Mouse (Mus musculus): ENCODE data around the gene Smarcc2.

Gene Smarcc2

DNA sequence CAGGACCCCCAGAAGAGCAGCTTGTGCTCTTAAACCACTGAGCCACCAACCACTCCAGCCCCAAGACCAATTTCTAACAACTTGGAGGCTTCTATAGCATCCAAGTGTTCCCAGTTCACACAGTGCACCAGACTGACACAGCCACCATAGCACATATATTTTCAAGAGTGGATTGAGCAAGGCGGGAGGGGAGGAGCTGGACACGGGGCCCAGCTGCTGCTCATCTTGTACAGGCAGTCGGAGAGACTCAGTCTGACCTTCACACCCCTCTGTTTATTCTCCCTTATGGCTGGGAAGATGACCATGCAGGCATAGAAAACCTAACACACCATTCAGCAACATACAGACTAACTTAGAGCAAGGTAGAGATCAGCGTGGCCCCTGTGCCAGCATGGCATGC is 50.8 kb downstream of the Smarcc2 start:
- CTCF ChIA-PET: no interaction called here

DNA sequence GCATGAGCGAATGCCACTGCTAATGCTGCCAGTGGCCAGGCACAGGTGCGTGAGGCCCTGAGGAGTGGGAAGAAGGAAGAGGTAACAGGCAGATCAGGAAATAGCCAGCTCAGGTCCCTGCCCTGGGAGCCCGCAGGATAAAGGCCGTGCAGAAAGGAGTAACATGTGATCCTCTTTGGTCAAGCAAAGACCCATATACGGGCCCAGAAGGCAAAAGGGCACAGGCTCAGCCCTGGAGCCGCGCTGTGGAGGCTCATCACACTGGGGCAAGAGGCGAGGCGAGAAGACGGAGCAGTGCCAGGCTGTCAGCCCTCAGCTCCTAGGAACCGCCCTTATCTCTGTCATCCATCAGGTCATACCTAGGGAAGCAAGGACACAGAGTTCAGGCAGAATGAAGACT is 51.3 kb downstream of the Smarcc2 start:
- CTCF ChIA-PET: no interaction called here

DNA sequence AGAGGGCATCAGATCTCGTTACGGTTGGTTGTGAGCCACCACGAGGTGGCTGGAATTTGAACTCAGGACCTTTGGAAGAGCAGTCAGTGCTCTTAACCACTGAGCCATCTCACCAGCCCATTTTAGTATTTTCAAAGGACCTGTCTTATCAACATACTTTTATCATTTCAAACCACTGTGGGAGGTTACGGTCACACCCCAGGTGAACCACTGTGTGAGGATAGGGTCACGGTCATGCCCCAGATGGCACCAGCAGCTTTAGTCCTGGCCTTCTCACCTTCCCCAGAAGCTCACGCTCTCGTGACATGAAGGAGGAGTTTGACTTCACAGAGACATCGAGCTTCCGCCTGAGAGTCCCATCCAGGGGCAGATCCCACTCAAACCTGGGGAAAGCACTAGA is 52.1 kb downstream of the Smarcc2 start:
- CTCF ChIA-PET: no interaction called here

DNA sequence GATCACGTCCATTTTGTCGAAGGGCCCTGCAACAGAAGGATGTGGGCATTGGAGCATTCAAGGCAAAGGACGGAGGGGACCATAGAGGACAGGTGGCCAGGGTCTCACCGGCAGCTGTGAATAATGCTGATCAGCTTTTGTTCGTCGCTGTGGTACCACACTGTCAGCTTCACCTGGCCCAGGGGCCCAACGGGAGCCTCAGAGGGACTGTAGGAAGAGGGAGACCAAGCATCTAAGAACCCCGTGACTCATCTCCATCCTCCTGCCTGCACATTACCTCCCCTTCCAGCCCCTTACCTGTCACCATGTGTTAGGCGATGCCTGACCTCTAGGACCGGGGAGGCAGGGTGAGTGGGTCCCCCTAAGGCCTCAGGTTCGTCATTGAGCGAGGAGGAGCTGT is 52.7 kb downstream of the Smarcc2 start:
- CTCF ChIA-PET: interaction anchor here (0.5 kb wide), 1 partner anchor 157 kb away, joined by 5 read pairs; no protein-coding TSS in a partner anchor

DNA sequence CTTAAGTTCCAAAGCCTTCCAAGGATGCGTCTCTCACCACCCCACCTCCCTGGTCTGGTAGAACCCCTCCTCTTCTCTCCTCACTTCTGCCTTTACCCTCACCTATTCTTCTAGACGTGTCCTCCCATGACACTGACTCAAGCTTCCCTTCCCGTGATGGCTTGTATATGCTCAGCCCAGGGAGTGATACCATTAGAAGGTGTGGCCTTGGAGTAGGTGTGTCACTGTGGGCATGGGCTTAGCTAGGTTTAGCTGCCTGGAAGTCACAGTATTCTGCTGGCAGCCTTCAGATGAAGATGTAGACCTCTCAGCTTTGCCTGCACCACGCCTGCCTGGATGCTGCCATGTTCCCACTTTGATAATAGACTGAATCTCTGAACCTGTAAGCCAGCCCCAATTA is 56.0 kb downstream of the Smarcc2 start:
- CTCF ChIA-PET: interaction anchor here (0.6 kb wide), 1 partner anchor 47 kb away, joined by 3 read pairs; no protein-coding TSS in a partner anchor

DNA sequence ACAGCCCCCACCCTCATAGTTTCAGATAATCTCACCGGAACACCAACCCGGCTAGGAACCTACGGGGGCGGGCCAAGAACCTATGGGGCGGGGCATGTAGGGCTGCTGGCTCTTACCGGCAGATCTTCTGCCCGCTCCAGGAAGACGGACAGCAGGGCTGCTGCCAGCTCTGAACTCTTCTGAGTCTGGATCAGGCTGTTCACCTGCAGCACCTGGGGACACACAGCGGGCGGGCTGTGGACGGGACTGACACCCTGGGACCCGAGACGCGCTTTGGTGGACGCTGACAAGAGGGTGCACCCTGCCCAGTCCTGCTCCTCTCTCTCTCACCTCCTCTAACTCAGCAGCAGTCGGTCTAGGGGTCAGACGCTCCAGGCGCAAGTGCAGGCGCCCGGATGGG is 57.0 kb downstream of the Smarcc2 start:
- CTCF ChIA-PET: no interaction called here

DNA sequence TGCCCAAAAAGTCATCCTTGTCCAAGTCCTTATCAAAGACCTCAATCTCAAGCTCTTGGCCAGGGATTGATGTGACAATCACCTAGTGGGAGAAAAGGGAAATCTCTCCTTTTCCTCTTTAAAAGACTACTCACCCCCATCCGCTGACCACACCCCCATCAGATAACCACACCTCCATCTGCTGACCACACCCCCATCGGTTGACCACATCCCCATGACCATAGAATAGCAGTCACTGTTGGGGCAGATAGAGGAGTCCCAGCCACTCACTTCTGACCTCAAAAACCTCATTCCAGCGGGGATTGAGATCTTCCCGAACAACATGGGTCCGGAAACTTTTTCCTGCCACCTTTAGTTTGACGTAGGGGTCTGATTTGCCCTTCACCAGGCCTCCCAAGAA is 57.6 kb downstream of the Smarcc2 start:
- CTCF ChIA-PET: no interaction called here

DNA sequence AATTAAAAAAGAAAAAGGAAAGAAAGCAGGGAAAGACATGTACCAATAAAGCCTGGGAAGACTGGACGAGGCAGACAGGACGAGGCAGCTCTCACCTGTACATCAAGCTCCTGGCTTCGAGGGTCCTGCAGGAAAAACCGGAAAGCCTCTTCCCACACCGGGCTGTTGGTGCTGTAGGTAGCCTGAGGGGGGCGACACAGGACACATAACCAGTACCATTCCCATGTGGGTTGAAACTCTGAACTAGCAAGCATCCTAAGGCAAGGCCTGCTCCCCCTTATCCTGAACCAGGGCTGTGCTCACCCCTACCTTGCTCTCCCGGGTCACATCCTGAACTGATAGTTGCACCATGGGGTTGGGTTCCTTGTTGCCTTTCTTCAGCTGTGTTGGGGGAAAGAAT is 59.8 kb downstream of the Smarcc2 start:
- CTCF ChIA-PET: interaction anchor here (1.3 kb wide), 1 partner anchor 28 kb away, joined by 3 read pairs; no protein-coding TSS in a partner anchor

DNA sequence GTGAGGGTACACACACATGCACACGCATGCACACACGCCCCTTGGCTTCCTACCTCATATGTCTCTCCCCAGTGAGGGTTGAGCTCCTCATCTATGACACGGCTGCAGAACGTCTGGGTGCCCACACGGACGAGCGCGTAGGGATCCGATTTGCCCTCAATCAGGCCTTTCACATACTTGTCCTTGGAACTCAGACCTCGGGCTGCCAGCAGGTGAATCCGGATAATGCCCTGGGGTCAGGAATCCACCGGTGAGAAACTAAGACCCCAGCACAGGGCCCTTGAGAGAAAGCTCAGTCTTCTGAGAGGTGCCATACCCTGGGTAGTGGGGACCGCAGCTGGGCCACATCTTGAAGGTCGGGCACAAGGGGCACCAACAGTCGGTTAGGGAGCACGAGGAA is 61.5 kb downstream of the Smarcc2 start:
- CTCF ChIA-PET: interaction anchor here (0.9 kb wide), 1 partner anchor 53 kb away, joined by 3 read pairs; no protein-coding TSS in a partner anchor

DNA sequence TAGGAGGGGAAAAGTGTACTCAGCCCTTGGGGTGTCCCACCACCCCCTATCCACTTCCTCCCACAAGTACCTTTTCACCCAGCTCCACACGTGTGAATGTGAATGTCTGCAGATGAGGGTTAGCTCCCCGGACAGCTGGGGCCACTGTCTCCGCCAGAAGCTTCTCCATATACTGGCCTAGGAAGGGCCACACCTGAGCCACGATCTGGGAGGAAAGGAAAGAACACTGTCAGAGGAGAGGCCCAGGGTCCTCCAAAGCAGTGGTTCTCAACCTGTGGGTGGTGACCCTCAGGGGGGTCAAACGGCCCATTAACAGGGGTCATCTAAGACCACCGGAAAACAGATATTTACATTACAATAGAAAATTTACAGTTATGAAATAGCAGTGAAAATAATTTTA is 63.3 kb downstream of the Smarcc2 start:
- CTCF ChIA-PET: no interaction called here

DNA sequence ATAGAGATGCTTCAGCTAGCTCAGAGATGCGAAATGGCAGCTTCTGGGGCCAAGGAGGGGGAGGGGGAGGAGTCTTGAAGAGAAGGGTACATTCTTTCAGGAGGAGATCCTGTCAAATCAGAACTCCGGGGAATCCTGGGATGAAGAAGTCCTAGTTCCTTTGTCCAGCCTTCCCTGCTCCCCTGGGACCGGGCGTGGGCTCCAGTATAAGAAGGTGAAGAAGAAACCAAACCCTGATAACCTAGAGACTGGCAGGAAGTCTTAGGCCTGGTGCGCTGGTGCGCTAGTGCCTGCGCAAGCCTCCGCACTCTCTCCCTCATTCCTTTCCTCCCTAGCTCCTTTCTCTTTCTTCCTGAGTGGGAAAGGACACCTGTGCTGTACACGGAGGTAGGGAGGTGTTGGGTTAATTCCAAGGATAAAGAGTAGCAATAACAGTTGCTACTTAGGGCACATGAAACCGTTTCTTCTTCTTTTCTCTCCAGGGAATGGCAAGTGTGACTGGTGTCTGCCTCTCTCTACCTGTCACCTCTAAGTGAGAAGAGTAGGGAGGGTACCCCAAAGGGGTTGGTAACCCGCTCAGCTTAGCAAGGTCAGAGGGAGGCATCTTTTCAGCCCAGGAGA is 65.2 kb downstream of the Smarcc2 start:
- CTCF ChIA-PET: interaction anchor here (0.6 to 1.6 kb wide), 3 partner anchors 11 to 95 kb away, joined by 3 read pairs; no protein-coding TSS in a partner anchor

DNA sequence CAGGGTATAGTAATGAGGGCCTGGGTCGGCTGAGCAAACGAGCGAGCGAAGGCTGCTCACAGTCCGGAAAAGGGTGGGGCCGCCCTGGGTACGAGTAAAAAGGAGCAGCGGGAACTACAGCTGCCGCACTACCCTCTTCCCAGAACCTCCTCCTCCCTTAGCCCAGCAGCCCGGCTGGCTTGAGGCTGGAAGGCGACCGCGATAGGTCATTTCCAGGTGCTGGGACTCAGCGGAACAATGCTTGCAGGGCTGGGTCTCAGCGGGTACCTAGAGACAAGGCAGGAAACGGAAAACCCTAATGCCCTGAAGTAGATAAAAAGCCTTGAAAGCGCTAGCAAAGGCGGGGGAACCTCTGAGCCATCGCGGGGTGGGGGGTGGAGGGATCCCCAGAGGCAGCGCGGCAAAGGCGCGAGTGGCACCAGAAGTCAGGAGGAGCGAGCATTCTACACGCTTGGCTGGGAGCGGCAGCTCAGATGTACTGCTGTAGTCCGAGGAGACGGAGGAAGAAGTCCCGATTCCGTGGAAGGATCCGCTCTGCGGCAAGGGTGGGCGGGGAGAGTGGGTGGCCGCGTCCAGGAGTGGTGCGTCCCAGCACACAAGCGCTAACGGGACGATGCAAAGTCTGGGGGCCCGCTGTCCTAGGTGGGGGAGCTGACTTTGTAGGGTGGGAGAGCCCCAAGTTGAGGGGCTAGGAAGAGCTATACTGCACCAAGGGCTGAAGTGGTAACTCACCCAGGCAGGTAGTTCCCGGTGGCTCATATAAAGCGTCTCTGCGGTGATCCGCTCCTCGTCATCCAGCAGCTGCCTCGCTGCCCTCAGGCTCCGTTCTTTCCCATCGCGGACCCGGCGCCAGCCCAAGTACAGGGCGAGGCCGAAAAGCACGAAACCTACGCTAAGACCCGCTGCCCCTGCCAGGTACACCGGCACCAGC is 65.9 kb downstream of the Smarcc2 start:
- CTCF ChIA-PET: interaction anchor here (0.6 to 1.6 kb wide), 3 partner anchors 10 to 27 kb away, joined by 3 read pairs; partner anchors contain the start of gene Myl6b

DNA sequence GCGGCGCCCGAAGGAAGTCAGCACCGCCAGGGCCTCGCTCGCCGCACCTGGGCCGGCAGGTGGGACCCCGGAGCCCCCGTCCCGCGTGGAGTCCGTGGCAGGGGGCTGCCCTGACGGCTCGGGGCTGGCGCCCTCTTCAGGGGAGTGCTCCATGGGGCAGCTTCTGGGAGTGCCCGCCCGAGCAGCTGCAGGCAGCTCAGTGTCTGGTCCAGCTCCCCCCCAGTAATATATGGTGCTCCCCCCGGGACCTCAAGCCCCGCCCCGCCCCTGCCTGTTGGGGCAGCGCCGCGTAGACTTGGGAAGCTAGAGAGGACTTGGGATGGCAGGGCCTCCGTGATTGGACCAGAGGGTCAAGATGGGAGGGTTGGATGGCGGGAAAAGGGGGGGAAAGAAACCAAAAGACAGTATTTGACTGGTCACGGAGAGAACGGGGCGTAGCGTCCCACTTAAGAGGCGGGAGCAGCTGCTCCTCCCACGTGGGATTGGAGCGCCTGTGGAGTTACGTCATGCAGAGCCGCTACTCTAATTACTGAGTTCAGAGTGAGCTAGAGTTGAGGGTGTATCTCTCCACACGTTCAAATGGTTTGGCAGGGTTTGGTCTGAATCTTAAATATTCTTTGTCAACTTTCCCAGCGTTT is 66.7 kb downstream of the Smarcc2 start, which contains the start of gene Esyt1:
Gene Esyt1, minus strand, starts transcription at position 201 of the 638 bp plus-strand sequence.
- CTCF ChIA-PET: interaction anchor here (0.9 to 1.6 kb wide), 3 partner anchors 9 to 27 kb away, joined by 3 read pairs; partner anchors contain the start of gene Myl6b

DNA sequence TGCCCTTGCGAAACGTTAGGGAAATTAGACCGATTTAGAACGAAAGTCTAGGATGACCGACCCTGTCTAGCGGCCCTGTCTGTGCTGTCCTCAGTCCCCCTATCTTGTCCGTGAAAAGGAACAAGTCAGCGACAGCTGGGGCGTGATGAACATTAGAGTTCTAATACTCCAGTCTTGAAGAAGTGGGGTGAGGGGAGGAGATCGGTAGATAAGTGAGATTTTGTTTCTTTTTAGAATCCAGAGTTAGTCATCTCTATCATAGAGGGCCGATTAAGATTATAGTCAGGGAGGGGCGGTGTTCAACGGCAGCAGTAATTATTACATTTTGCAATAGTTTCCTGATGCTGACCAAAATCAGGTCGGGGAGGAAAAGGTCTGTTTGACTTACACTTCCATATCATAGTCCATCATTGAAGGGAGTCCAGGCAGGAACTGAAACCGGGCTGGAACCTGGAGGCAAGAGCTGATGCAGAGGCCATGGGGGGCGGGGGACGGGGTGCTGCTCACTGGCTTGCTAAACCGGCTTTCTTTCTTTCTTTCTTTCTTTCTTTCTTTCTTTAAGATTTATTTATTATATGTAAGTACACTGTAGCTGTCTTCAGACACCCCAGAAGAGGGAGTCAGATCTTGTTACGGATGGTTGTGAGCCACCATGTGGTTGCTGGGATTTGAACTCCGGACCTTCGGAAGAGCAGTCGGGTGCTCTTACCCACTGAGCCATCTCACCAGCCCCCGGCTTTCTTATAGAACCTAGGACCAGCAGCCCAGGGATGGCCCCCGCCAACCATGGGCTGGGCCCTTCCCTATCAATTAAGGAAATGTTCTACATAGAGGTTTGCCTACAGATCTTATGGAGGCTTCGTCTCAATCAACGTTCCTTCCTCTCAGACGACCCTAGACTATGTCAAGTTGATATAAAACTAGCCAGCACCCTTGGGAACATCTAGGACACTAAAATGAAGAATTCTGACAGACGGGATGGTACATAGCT is 67.6 kb downstream of the Smarcc2 start:
- CTCF ChIA-PET: interaction anchor here (0.7 to 1.1 kb wide), 2 partner anchors 9 to 349 kb away, joined by 3 to 6 read pairs; no protein-coding TSS in a partner anchor

DNA sequence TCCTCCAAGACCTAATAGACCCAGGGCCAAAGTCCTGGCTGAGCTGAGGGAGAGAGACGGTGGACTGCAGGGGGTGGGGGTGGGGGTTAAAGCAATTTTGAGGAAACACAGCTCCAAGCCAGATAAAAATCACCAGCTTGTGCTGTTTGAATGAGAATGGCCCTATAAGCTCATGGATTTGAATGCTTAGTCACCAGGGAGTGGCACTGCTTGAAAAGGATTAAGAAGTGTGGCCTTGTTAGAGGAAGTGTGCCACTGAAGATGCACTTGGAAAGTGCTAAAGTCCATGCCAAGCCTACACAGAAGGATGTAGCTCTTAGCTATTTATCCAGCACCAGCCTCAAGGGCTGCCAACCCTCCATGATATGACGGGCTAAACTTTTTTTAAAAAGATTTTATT is 76.2 kb downstream of the Smarcc2 start:
- CTCF ChIA-PET: interaction anchor here (0.6 to 1.1 kb wide), 3 partner anchors 9 to 17 kb away, joined by 3 read pairs; no protein-coding TSS in a partner anchor

DNA sequence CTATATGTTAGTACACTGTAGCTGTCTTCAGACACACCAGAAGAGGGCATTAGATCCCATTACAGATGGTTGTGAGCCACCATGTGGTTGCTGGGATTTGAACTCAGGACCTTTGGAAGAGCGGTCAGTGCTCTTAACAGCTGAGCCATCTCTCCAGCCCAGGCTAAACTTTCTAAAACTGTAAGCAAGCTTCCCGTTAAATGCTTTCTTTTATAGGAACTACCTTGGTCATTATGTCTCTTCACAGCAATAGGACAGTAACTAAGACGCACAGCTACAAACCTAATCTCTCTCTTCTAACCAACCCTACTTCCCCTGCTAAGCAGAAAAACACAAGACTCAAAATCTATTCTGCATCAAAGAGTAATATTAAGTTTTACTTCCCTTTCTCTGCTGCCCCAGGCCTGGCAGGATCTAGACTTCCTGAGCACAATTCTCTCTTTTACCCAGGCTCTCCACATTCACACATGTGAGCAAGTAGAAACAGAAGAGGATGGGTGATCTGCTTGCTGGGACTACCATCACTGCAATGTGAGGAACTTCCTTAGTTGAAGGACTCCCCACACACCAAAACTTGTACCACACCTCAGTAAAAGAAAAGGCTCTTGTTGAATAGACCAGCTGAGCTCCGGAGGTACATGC is 76.7 kb downstream of the Smarcc2 start:
- CTCF ChIA-PET: interaction anchor here (0.6 to 1.1 kb wide), 3 partner anchors 9 to 18 kb away, joined by 3 read pairs; no protein-coding TSS in a partner anchor

DNA sequence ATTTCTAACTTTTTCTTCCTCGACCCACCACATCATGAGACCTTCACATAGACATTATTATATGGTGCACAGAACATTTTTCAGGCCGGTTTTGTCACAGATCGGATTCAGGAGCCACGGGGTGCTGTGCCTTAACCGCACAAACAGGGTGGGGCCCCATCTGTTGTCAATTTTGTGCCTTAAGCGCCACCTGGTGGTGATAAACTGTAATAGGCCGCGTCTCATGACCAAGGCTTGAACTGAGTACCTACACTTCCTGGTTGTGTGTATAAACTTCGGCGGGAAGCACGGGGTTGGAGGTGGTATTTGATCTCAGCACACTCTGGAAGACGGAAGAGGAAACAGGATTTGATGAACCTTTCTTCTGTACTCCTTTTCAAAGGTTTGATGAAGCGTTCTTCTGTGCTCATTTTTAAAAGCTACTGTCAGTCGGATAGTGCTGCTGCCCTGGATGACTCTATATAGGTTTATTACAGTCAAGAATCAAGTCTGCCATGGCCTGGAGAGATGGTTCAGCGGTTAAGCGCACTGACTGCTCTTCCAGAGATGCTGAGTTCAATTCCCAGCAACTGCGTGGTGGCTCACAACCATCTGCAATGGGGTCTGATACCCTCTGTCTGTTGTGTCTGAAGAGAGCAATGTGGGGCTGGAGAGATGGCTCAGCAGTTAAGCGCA is 77.4 kb downstream of the Smarcc2 start:
- CTCF ChIA-PET: no interaction called here

DNA sequence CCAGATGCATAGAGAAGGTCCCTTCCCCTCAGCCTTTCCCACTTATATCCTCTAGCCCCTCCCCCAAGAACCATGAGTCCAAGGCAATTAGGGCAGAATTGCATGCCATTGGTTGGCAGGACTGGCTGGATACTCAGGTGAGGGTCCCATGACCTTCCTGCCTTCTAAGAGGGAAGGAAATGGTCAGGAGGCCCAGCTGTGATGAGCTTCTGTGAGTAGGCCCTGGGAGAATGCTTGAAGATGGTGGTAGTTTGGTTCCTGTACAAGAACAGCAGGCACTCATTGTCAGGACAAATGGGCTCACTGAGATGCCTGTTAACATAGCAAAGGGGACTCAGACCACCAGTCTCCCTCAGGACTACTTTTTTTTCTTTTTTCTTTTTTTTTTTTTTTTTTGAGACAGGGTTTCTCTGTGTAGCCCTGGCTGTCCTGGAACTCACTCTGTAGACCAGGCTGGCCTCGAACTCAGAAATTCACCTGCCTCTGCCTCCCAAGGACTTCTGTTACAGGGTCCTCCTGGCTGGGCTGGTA is 79.4 kb downstream of the Smarcc2 start:
- CTCF ChIA-PET: no interaction called here

All from spleen, embryonic (tissue).